In the genomic region with DNA sequence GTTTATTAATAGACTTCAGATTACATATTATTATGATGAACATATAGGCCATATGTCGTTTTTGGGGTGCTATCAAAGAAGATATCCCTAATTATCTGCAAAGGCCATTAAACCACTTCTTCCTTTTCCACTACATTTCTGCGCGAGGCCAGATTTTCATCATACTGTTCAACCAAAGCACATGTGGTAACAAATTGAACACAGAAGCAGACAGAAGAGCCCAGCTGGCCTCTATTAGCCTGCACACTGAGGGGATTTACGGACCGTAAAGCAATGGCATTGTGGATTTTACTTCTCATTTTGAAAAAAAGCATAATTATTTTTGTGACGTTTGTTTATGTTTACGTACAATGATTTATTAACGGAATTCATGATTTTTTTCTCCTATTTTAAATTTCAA, we compare ENCODE assay signal across 25 mouse cellular contexts. TPM values are rescaled to one million over a fixed set of nuclear protein-coding genes. Genes with fewer than 3 reads are reported as not detected.
"Had no signal": no experiment of that assay in that cellular context is flagged by ENCODE, and none has a peak within 500 bp of the region (broad histone marks: within the 10 kb centered on the region; RNA-seq: fewer than 3 reads in every experiment).

No protein-coding gene starts in this region.

- H3K27ac ChIP-seq: limb, embryonic 12.5 days; liver, embryonic 12.5 days; liver, embryonic 15.5 days; lung, embryonic 15.5 days; midbrain, embryonic 10.5 days; midbrain, embryonic 13.5 days; stomach, embryonic 15.5 days had no signal

- H3K4me3 ChIP-seq: limb, embryonic 12.5 days; liver, embryonic 12.5 days; liver, embryonic 15.5 days; lung, embryonic 15.5 days; megakaryocyte, embryonic 14.5 days; midbrain, embryonic 10.5 days; midbrain, embryonic 13.5 days; myocyte; neural tube, embryonic 13.5 days; stomach, embryonic 15.5 days had no signal

- DNase-seq: kidney, postnatal 14 days; kidney, postnatal 4 days; layer of hippocampus, adult 9-11 months; liver; lung, adult 18-20 months; lung, postnatal 10 days; lung, postnatal 36 days; retina, postnatal 1 day; right cerebral cortex, postnatal 25 days; spleen, adult 18-20 months; thymus, postnatal 36 days had no signal

- H3K9ac ChIP-seq: limb, embryonic 12.5 days; liver, embryonic 12.5 days; liver, embryonic 15.5 days; lung, embryonic 15.5 days; midbrain, embryonic 13.5 days; neural tube, embryonic 13.5 days; stomach, embryonic 15.5 days had no signal

- H3K9me3 ChIP-seq: liver, embryonic 12.5 days; liver, embryonic 15.5 days; lung, embryonic 15.5 days; megakaryocyte, embryonic 14.5 days; midbrain, embryonic 10.5 days; midbrain, embryonic 13.5 days; neural tube, embryonic 13.5 days; stomach, embryonic 15.5 days had no signal

- ATAC-seq: liver, embryonic 12.5 days; midbrain, embryonic 13.5 days; midbrain, embryonic 16.5 days had no signal

- H3K4me1 ChIP-seq: liver, embryonic 15.5 days had no signal

- H3K36me3 ChIP-seq: limb, embryonic 12.5 days; liver, embryonic 12.5 days; liver, embryonic 15.5 days; lung, embryonic 15.5 days; midbrain, embryonic 10.5 days; midbrain, embryonic 13.5 days; neural tube, embryonic 13.5 days; stomach, embryonic 15.5 days had no signal

- H3K4me2 ChIP-seq: limb, embryonic 12.5 days; liver, embryonic 12.5 days; liver, embryonic 15.5 days; lung, embryonic 15.5 days; midbrain, embryonic 13.5 days; neural tube, embryonic 13.5 days; stomach, embryonic 15.5 days had no signal

RNA-seq across cellular contexts. Expression of gene Sfrp5, which starts 3.1 kb away (rescaled TPM):
- total RNA-seq: layer of hippocampus, postnatal 25 days; monocyte, adult 5-6 weeks; neutrophil, adult 5-6 weeks had no signal

RNA-seq across cellular contexts. Expression of gene Golga7b, which starts 42.2 kb away (rescaled TPM):
- total RNA-seq: monocyte, adult 5-6 weeks; neutrophil, adult 5-6 weeks had no signal
- polyA plus RNA-seq: liver, embryonic 15.5 days had no signal
